Mouse (Mus musculus) C2C12 (cell line): Measurements from ENCODE around the gene Mink1.

ENCODE experiments used
- CTCF ChIP-seq: IDR thresholded peaks from one replicate; pipeline ENCODE4 v1.5.1; 2011; ENCODE audit not compliant: control insufficient read depth, insufficient read depth, insufficient read length
- MYOD1 ChIP-seq: IDR thresholded peaks from one replicate; pipeline ENCODE4 v1.6.1; 2011; ENCODE audit warnings: low read depth; ENCODE audit not compliant: control insufficient read depth, insufficient read length

DNA sequence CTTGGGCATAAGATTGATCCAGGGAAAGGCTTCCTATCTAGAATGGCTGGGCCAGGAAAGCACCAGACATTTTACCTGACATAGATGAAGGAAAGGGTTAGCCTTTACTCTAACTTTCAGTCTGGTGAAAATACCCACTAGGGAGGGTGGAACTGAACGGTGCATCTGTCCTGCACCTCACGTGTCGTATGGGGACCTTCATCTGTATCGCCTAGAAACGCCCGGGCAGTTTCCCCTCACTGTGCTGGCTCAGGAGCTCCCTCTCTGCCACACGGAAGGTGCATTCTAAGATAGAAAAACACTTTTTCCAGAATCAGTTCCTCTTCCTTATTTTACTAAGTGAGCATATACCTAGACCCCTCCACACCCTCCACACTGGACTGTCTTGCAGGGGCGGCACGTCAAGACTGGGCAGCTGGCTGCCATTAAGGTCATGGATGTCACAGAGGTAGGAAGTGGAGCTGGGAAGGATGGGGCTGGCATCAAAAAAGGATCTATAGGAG, 35.8 kb downstream of the Mink1 start:
- TF ChIP-seq MYOD1 = no peak
- no peak for TF ChIP-seq CTCF
